Mouse (Mus musculus) embryonic facial prominence, embryonic 14.5 days (tissue): ENCODE data around the gene Cdh11. TPM values are rescaled to one million over a fixed set of nuclear protein-coding genes. Genes with fewer than 3 reads are reported as not detected.

ENCODE experiments used
- ATAC-seq: fragments of 200-750 bp; cut with Nextera tagmentation; 2 replicates; pipeline ENCODE4 v1.8.0; 2017; ENCODE audit warnings: low read depth, moderate number of reproducible peaks, moderate TSS enrichment
- DNase-seq: peaks from one replicate; pipeline ENCODE4 v3.0.0-alpha.2; 2015; ENCODE audit warnings: low spot score
- H3K27ac ChIP-seq: fragments of 300-500 bp; sonication (generic); replicated peaks from 2 replicates; pipeline ENCODE4 v1.5.1; 2014; ENCODE audit warnings: low read depth, mild to moderate bottlenecking, low read length, moderate library complexity
- H3K27me3 ChIP-seq: fragments of 300-500 bp; sonication (generic); replicated peaks from 2 replicates; pipeline ENCODE4 v1.6.1; 2014; ENCODE audit warnings: low read length; ENCODE audit not compliant: control insufficient read depth, insufficient read depth
- H3K36me3 ChIP-seq: fragments of 300-500 bp; sonication (generic); 2 replicates; pipeline ENCODE4 v1.6.1; 2014; ENCODE audit warnings: low read length, mixed read lengths; ENCODE audit not compliant: control insufficient read depth, insufficient read depth
- H3K4me1 ChIP-seq: fragments of 300-500 bp; sonication (generic); 2 replicates; pipeline ENCODE4 v1.6.1; 2014; ENCODE audit warnings: antibody characterized with exemption, low read length; ENCODE audit not compliant: control insufficient read depth, insufficient read depth
- H3K4me2 ChIP-seq: fragments of 300-500 bp; sonication (generic); 2 replicates; pipeline ENCODE4 v1.6.1; 2014; ENCODE audit warnings: low read depth, mild to moderate bottlenecking, low read length, moderate library complexity, mixed read lengths
- H3K4me3 ChIP-seq: fragments of 300-500 bp; sonication (generic); 2 replicates; pipeline ENCODE4 v1.5.1; 2014; ENCODE audit warnings: low read depth, mild to moderate bottlenecking, low read length
- H3K9ac ChIP-seq: fragments of 300-500 bp; sonication (generic); 2 replicates; pipeline ENCODE4 v1.6.1; 2014; ENCODE audit warnings: low read depth, mild to moderate bottlenecking, low read length, moderate library complexity, mixed read lengths
- H3K9me3 ChIP-seq: fragments of 300-500 bp; sonication (generic); 2 replicates; pipeline ENCODE4 v1.6.1; 2016; ENCODE audit warnings: low read length; ENCODE audit not compliant: control insufficient read depth
- WGBS: fragments of 180-500 bp; shearing (Covaris S2); extraction: QIAGEN DNeasy Blood & Tissue Kit; methylation state at CpG from one replicate; pipeline ENCODE4 v1.1.7; 2014; 5-methylcytosine and 5-hydroxymethylcytosine counted together
- polyA plus RNA-seq: library from polyadenylated mRNA; unstranded; fragments of >200 nt; fragmentation: Nextera tagmentation; extraction: Ambion mirVana; gene quantifications from 2 replicates; pipeline ENCODE4 v1.2.1, GENCODE M21; 2014

Gene Cdh11
- polyA plus RNA-seq, 1 experiment from 2014 or later, result 207 TPM

DNA sequence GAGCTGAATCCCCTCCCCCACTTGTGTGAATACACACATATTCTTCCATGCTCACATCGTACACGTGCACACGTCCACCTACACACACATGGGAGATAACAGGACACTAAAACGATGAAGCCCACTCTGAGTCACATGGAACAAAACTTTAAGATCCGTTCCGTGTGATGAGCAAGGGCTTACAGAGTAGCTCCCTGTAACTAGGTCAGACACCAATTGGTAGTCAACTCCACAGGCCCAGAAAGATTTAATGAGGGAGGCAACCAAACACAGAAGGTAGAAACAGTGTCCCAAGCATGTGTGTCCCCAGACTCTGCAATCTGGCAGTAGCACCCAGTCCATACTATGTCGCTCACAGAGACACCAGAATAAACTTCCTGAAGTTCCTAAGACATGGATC is 47.0 kb downstream of the Cdh11 start:
- ATAC-seq, result no peak
- H3K4me3 ChIP-seq, result no peak overlapping the region
- no peaks in the 10 kb centered on the region for H3K9me3 ChIP-seq
- H3K4me2 ChIP-seq, result no peak overlapping the region
- peaks cover 21% of the 10 kb centered on the region for H3K36me3 ChIP-seq
- H3K9ac ChIP-seq, result no peak overlapping the region
- H3K4me1 ChIP-seq, result peaks cover 19% of the 10 kb centered on the region; the same call in 1 of the 2 replicates
- no peaks in the 10 kb centered on the region for H3K27me3 ChIP-seq
- H3K27ac ChIP-seq, result no peak overlapping the region
- WGBS, result 83% methylated on average over 7 of the region's 7 CpGs
- no peak for DNase-seq

DNA sequence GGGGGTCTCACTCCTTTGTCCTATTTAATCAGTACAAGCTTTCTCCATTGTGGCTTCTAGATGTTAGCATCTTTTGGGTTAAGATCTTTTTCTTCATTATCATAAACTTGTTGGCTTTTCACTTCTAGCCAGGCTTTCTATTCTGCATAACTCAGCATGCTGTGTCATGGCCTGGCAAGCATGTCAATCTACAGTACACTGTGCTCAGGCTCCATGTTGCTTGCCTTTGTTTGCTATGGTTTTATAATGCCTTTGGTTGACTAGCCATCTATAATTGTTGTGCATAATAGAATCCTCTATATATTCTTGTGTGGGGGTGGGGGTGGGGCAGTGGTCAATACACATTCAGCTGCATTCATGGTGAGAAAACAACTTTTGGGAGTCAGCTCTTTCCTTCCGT is 51.0 kb downstream of the Cdh11 start:
- ATAC-seq, result no peak
- H3K4me2 ChIP-seq, result no peak overlapping the region
- no peak overlapping the region for H3K27ac ChIP-seq
- H3K4me1 ChIP-seq, result 0 out of 2 replicates have a peak, but pooled peaks cover 3% of the 10 kb centered on the region
- WGBS, result 75% methylated on average over 1 of the region's 1 CpGs
- H3K27me3 ChIP-seq, result no peaks in the 10 kb centered on the region
- no peak overlapping the region for H3K9ac ChIP-seq
- peaks cover 34% of the 10 kb centered on the region for H3K36me3 ChIP-seq
- no peak overlapping the region for H3K4me3 ChIP-seq
- H3K9me3 ChIP-seq, result no peaks in the 10 kb centered on the region
- DNase-seq, result no peak

DNA sequence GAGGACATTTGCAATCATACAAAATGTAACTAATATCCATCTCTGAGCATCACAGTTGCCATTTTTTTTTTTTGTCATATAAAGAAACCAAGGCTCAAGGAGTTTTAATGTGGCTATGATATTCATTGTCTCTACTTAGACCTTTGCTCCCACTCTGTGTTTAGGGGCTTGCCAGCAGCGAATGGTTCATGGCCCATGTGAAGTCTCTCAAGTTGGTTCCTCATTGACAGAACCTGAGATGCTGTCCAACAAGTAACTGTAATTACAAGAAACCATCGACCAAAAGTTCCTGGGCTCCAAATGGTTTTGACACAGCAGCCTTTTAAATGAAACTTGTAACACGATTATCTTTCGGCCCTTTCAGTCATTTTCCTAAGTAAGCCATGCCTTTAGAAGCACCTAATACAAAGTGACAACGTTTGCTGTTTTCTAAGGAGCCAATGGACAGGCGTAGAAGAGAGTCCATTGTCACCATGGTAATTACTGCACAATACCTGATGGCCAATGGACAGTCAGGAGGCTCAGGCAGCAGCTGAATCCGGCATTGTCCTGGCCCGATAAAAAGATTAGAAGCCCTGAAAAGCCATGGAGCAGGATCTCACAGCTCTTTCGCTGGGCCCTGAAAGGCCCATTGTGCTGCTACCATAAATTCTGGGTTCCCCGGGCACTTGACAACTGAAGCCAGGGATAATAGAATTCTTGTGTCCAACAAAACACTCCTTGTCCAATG is 59.1 kb downstream of the Cdh11 start:
- Histone ChIP-seq H3K36me3 (peaks cover 15% of the 10 kb centered on the region), H3K4me1 (peaks cover 5% of the 10 kb centered on the region; the same call in 1 of the 2 replicates), H3K4me2 (no peak overlapping the region), H3K27ac (no peak overlapping the region), H3K9me3 (no peaks in the 10 kb centered on the region), H3K9ac (no peak overlapping the region), H3K27me3 (no peaks in the 10 kb centered on the region), H3K4me3 (no peak overlapping the region)
- DNase-seq (no peak), ATAC-seq (peak; percentile 65; the same call in 1 of the 2 replicates)
- WGBS, result 62% methylated on average over 10 of the region's 10 CpGs

DNA sequence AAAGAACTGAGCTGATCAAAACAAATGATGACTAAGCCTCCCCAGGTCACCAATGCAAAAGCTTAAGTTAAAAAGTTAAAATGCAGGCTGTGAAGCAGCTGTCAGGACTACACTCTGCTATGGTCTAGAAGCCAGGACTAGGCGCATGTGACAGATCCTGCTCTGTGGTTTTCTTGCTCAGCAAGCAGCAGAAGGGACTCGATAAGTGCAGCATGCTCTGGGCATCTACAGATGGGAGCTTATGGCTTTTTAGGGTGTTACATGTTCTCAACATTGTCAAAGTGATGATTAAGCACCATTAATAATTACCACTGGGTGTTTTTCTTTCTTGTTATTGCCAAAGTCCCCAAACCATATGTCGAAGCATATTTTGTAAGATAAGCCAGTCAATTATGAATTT is 59.9 kb downstream of the Cdh11 start:
- Histone ChIP-seq H3K36me3 (peaks cover 10% of the 10 kb centered on the region; the same call in 1 of the 2 replicates), H3K9me3 (no peaks in the 10 kb centered on the region), H3K9ac (no peak overlapping the region), H3K4me1 (peaks cover 5% of the 10 kb centered on the region; the same call in 1 of the 2 replicates), H3K27me3 (no peaks in the 10 kb centered on the region), H3K27ac (no peak overlapping the region), H3K4me2 (no peak overlapping the region), H3K4me3 (no peak overlapping the region)
- DNase-seq, result no peak
- 71% methylated on average over 3 of the region's 3 CpGs for WGBS
- no peak for ATAC-seq

DNA sequence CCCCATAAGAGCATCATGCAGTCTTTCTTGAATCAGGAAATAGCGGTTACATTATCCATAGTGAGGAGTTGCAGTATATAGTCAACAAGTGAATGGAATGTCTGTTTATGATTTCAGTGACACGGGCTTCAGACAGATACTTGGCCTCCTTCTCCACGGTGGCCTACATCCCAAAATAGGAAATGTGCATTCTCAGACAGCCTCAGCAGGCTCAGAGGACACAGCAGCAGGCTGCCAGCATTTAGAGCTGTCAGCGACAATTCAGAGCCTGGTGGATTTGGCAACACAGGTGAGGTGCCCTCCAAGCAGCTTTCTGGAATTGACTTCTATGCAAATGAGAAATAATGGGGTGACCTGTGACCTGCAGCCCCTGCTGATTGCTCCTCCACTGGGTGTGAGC is 69.5 kb downstream of the Cdh11 start:
- no peak for ATAC-seq
- H3K4me3 ChIP-seq, result no peak overlapping the region
- H3K27me3 ChIP-seq, result no peaks in the 10 kb centered on the region
- peaks cover 62% of the 10 kb centered on the region for H3K36me3 ChIP-seq
- DNase-seq, result peak; percentile 14
- no peak overlapping the region for H3K4me2 ChIP-seq
- no peaks in the 10 kb centered on the region for H3K4me1 ChIP-seq
- no peaks in the 10 kb centered on the region for H3K9me3 ChIP-seq
- WGBS, result 56% methylated on average over 4 of the region's 4 CpGs
- H3K9ac ChIP-seq, result no peak overlapping the region
- no peak overlapping the region for H3K27ac ChIP-seq

DNA sequence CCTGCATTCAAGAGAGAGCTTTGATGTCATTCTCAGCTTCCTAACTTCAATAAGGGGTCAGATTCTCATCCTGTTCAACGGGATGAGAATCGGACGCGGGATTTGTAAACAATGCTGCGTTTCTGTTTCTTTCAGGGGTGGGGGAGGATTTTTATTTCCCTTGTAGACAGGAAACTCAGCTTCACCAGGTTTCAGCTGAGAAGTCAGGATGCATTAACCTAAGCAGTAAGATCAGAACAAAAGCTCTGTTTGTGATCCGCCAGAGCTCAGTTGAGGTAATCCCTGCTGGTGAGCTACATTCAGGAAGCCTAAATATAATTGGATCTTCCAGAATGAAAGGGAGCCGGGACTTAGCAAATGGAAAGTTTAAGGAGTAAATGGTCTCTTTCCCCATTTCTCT is 78.1 kb downstream of the Cdh11 start:
- Histone ChIP-seq H3K9ac (no peak overlapping the region), H3K4me3 (no peak overlapping the region), H3K4me2 (no peak overlapping the region), H3K9me3 (no peaks in the 10 kb centered on the region), H3K27ac (no peak overlapping the region; the same call in 1 of the 2 replicates), H3K4me1 (no peaks in the 10 kb centered on the region), H3K27me3 (no peaks in the 10 kb centered on the region), H3K36me3 (peaks cover 21% of the 10 kb centered on the region)
- no peak for ATAC-seq
- DNase-seq, result peak; percentile 28
- whole genome bisulfite sequencing, result 19% methylated on average over 7 of the region's 7 CpGs

DNA sequence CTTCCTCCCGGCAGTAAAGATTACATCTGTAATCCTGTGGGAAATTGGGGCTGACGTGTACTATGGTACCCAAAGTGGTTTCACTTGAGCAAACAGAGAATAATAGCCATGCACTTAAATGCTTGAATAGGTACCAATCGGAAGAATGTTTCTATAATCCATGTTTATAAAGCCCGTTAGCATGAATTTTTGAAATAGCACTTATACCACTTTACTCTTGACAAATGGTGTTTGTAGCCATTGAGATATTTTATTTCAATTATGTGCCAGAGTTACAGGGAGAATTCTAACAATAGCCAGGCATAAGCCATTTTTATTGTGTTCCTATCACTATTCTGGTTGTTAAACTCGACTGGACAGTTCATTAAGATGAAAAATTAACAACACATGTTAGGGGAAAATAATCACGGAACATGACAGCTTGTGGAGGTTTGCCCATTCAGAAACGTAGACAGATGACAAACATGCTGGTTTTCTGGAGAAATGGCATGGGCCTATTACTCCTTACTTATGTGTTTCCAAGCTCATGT is 80.0 kb downstream of the Cdh11 start:
- Histone ChIP-seq H3K9me3 (no peaks in the 10 kb centered on the region), H3K27me3 (no peaks in the 10 kb centered on the region), H3K4me3 (no peak overlapping the region), H3K9ac (no peak overlapping the region), H3K4me2 (no peak overlapping the region), H3K36me3 (peaks cover 8% of the 10 kb centered on the region; the same call in 1 of the 2 replicates), H3K27ac (no peak overlapping the region), H3K4me1 (no peaks in the 10 kb centered on the region)
- DNase-seq (no peak), ATAC-seq (no peak)
- WGBS, result 60% methylated on average over 7 of the region's 7 CpGs

DNA sequence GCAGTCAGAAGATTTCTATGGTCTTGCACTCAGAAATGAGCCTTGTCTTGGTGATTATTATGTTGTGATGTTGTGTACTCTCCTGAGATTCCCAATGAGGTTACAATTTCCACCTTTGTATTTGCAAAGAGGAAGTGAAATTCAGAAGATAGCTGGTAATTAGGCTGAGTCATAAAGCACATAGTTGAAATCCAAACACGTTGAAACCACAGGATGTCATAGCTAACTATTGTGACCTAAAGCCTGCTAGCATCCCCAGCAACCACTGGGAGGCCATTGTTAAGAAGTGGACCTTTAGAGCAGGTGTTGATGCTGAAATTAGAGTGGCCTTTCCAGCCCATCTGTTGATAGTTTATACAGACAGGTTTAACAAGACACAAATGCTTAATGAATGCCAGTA is 85.2 kb downstream of the Cdh11 start:
- no peak overlapping the region for H3K4me3 ChIP-seq
- DNase-seq, result no peak
- H3K27ac ChIP-seq, result no peak overlapping the region
- H3K9me3 ChIP-seq, result no peaks in the 10 kb centered on the region
- no peaks in the 10 kb centered on the region; the same call in 1 of the 2 replicates for H3K4me1 ChIP-seq
- no peaks in the 10 kb centered on the region for H3K27me3 ChIP-seq
- ATAC-seq, result no peak
- H3K9ac ChIP-seq, result no peak overlapping the region
- 46% methylated on average over 1 of the region's 1 CpGs for WGBS
- H3K4me2 ChIP-seq, result no peak overlapping the region
- H3K36me3 ChIP-seq, result 0 out of 2 replicates have a peak, but pooled peaks cover 11% of the 10 kb centered on the region
